Mouse (Mus musculus): ENCODE results near the gene Rab5if.

DNA sequence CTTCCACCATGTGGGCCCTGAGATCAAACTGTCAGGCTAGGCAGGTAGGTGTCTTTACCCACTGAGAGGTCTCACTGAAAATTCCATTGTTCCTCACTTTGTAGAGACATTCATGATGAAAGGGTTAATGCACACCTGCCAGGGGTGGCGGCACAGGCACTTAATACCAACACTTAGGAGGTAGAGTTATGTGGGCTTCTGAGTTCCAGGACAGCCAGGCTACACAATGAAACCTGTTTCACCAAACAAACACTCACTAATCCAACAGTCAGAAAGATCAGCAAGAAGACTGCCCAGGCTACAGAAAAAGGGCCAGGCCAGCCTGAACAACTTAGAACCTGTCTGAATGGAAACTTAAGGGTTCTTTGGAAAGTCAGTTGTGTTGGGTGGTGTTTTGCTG is 46.8 kb upstream of the Rab5if start:
- TF ChIP-seq GATA1 (IDR thresholded peaks at IDR 0.05; ENCODE audit: low read length) (no peak), TAL1 (IDR thresholded peaks at IDR 0.05; ENCODE audit: low read length) (no peak)

Measured in erythroblast, embryonic 14.5 days (primary cell).